Mouse (Mus musculus): ENCODE measurements around the gene Agl.
A peak's percentile ranks its signal among the peaks of the same experiment; 100 is the strongest.
"Not testable (repeated sequence)": the region's sequence is repeated elsewhere in the genome, so short reads cannot be mapped to it uniquely, and the experiment has no call there.

Agl gene

DNA sequence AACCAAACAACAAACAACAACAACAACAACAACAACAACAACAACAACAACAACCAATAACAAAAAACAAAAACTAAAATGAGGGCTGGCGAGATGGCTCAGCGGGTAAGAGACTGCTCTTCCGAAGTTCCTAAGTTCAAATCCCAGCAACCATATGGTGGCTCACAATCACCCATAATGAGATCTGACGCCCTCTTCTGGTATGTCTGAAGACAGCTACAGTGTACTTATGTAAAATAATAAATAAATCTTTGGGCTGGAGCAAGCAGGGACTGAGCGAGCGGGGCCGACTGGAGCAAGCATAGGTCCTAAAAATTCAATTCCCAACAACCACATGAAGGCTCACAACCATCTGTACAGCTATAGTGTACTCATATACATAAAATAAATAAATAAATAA is 60.3 kb downstream of the Agl start:
- DNase-seq (ENCODE audit: low read depth) = not testable (repeated sequence)

DNA sequence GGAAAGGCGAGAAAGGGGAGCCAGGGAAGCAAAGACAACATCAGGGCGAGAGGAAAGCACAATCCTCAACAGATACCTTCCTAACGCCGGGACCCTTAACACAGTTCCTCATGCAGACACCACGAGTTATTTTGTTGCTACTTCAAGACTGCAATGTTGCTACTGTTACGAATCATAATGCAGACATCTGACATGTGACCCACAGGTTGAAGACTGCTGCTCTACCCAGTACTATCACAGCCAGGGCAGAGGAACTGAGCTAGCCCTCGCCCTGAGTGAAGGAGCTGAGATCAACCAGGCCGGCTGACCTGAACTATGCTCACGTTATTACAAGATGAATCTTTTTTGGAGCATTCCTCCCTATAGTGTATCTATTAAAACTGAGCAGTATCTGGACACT is 67.0 kb downstream of the Agl start:
- no peak for DNase-seq (ENCODE audit: low read depth)

DNA sequence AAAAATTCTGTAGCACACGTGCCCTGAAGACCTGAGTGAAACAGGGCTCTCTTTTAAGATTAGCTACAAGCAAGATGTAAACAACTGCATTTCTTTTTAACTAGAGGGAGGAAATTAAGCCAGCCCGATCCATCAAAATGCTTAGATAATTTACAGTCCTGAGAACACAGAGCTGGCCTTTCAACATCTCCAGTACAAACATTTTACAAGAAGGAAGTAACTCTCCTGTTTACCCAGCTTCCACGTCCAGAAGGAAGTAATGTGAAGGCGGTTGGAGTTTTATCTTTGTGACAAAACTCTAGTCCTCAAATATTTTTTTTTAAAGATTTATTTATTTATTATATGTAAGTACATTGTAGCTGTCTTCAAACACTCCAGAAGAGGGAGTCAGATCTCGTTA is 67.9 kb downstream of the Agl start:
- DNase-seq (ENCODE audit: low read depth) = no peak

DNA sequence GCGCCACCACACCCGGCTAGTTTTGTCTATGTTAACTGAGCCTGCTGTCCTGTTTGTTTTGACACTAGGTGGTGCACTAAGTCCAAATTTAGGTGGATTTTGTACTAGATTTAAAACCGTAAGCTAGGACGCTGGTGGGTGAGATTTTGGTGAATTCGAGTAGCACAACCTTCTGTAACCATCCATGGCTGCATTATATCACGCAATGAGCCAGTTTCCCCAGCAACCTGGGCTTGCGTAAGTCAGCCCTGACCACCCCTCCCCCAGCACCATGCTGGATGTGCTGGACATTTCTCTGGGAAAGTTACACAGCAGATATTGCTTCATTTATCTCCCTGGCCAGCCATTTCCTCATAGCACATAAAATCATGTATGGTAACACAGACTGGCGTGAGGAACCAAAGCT is 70.6 kb downstream of the Agl start:
- no peak for DNase-seq (ENCODE audit: low read depth)

DNA sequence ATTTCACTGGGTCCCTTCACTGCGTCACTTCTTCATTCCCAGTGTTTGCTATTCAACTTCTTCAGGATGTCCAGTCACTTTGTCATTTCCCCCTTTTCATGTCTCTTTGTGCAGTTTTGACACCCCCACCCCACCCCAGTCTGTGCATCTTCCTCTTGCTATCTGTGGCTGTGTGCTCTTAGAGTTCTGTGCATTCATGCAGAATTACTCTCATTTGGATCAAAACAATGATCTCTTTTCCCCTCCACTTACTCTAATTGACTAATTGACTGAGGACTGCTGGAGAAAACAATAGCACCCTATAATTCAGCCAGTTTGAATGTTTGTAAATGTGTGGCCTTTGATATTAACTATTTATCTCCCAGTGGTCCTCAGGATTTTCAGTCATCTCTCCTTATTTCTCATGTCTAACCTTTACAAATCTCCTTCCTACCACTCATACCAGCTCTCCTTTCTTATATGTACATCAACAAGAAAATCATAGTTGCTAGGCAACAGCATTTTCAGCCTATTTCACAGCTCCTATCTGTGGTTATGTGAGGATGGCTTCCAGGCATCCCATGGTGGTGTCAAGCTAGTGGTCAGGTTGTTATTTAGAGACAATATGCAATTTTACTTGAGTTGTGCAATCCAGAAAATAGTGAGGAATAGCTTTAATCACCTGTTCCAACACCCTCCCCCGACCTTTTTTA is 78.3 kb downstream of the Agl start:
- no peak for DNase-seq (ENCODE audit: low read depth)

DNA sequence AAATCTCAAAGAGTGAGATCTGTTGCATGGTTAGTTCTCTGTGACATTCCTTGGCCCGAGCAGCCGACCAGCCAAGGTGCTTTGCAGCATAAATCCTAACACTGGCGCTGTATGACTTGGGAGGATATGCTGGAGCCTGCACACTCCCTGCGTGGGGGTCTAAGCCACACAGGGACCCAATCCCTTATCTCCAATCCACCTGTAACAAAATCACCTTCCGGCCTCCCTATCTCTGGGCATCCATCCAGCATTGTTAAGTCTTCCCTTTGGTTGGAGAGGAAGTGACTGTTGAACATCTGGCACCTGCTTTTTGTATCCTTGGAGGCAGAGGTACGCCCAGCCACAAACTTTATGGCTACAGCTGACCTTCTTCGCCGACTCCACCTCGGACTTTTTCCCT is 81.2 kb downstream of the Agl start:
- no peak for DNase-seq (ENCODE audit: low read depth)

DNA sequence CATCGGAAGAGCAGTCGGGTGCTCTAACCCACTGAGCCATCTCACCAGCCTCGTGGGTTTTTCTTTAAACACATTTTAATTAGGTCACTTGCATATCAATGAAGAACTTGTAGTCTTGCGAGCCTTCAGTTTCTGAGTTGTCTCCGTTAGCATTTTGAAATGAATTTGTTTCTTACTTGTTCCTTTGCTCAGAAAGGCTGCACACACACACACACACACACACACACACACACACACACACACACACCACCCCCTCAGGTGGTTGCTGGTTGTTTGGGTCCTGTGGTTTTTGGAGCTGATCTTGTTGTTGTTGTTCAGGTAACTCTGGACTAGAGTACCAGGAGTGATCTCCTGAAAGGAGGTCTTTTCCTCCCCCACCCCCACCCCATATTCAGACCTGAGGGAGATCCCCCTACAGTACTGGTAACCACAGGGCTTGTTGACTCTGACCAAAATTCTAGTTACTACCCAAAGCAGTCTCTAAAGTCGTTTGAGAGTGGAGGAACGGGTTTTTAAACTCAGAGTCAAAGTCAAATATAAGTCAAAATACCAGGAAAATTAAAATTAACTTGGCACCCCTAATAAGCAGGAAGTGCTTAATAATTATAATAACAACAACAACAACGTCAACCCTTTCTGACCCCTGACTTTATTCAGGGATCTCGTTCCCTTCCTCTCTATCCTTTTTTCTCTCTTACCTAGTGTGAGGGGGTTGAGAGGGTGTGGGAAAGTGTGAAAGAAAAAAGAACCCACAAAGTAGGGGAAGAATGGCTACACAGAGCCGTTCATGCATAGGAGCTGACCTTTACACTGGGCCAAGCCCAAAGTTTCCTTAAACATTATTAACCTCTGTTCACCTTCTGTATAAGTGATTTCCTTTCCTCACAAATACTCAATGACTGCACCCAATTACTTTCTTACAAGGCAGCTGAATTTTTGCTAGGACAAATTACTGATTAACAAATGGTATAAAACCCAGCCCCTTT is 84.2 kb downstream of the Agl start:
- no peak for DNase-seq (ENCODE audit: low read depth)

DNA sequence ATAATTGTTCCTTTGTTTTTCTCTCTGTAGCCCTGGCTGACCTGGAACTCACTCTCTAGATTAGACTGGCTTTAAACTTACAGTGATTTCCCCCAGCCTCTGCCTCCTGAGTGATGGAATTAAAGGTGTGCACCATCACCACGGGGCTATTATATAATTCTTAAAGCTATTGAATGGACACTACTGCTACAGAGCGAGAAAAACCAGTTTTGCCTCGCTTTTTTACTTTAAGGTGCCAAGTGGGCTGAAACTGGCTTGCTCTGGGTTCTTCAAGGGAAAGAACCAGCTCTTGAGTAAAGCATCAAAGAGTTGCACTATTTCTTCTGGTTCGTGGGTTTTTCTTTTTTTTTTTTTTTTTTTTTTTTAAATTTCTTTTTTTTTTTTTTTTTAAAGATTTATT is 85.0 kb downstream of the Agl start:
- DNase-seq (ENCODE audit: low read depth) = no peak

DNA sequence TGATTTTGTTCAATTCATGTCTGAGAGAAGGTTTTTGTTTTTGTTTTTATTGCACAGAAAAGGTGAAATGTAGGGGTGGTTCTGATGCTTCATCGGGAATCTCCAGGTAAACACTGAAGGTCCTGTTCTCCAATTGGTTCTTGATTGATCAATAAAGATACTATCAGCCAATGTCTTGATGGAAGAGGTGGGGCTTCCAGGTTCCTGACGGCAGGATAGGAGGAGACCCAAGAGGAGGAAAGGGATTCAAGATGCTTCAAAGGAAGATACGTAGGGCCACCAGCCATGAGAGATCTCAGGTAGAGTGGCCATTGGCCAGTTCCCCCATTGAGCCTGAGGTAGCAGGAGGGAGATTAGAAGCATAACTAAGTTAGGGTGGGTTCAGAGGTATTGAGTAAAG is 89.0 kb downstream of the Agl start:
- DNase-seq (ENCODE audit: low read depth) = no peak

DNA sequence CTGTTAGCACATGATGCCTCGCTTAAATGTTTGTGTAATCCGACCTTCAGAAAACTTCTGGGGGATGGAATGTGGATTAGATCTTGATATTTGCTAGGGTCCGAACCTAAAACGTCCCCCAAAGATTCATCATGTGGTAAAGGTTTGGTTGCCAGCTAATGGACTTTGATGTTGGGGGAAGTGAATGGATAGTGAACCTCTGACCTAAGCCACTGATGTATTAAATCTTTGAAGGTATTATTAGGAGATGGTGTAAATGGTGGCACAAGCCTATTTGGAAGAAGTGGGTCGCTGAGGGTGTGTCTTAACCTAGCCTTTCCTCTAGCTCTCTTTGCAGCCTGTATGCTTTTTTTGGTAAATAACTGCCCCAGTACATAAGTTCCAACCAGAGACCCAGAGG is 94.9 kb downstream of the Agl start:
- DNase-seq (ENCODE audit: low read depth) = no peak

DNA sequence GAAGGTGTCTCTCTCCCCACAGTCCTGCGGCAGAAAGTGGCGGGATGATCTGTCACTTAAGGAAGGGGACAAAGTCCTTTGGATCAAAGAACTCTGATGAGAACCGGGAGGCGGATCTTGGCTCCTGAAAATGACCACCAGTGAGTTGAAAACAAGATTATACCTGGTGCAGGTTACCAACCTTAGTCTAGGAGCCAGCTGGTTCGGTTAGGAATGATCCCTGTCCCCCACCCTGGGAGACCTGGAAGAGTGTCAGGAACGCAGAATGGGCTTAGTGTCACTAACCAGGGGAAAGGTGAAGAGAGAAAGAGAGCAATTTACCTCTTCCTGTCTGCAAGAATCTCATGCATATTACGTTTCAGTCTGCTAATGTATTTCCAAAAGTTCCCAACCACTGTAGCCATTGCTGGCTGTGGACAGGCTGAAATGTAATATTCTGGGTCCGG is 95.5 kb downstream of the Agl start, which contains the start of gene Slc35a3:
Gene Slc35a3 (minus strand): TSS at position 396 of the 446 bp plus-strand sequence.
- no peak for DNase-seq (ENCODE audit: low read depth)

DNA sequence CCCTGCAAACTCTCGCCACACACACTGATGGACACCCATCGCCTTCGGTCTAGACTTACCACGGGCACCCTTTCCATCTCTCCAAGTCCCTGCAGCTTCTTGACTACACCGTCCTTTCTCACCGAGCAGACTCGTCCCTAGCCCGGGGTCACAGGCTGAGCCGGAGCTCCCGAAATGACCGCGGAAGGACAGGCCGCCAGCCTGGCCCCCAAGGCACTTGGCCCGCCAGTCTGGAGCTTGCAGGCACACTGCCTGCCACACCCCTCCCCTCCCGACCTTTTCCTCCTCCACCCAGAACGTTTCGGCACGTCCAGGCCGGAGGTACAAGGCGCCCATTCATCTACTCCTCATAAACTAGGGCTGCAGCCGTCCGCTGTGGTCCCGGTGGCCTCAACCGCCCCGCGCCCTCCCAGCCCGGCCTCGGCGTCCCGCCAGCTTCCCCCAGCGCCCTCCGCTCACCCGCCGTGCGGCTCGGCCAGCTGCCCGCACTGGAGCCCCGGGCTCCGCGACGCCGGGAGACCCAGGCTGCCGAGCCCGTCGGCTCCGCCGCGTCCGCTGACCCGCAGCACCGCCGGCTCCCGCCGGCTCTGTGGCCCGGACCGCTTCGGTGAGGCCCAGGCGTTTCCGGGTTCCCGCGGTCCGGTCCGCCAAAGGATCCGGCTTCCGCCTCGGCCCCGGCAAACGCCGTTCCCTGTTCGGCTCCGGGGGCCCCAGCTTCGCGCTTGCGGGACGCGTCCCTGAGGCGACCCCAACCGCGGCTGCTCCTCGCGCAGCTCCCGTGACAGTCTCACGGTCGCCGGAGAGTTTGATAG is 96.1 kb downstream of the Agl start:
- peak; percentile 49 for DNase-seq (ENCODE audit: low read depth)

DNA sequence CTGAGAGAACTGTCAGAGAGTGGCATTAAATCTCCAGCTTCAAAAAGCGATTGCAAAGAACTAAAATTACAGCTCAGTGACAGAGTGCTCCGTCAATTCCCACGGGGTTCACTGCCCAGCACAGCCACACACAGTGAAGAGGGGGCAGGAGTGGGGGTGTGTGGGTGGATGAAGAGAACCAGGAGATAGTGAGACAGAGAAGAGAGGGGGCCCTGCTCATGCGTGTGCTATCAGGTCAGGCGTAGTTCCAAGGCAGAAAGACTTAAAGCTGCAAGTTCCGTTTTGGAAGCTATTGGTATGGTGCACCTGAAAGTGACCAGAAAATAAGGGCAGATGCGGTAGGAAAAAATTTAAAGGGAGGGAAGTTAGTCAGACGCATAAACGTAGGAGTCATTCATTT is 97.0 kb downstream of the Agl start:
- no peak for DNase-seq (ENCODE audit: low read depth)

DNA sequence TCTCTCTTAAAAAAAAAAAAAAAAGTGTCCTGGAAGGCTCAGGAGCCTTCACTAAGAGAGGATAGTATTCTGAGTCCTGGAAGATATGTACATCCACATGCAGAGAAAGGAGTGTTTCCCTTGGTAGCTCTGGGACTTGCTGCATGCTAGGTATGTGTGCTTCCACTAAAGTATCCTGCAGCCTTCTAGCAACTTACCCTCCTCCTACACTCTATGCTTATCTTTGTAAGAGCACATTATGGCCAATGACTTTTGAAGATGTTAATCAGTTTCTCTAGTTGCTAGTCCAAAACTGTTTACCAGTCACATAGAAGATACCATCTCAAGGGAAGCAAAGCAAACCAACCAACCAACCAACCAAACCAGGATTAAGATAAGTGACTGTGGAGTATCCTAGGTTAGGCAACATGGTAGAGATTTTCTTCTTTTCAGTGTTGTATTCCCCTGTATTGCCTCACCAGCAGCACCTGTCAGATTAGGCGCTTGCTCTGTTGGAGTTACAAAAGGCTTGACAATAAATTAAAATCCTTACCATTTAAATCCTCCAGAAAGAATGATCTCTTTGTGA is 102.2 kb downstream of the Agl start:
- no peak for DNase-seq (ENCODE audit: low read depth)

DNA sequence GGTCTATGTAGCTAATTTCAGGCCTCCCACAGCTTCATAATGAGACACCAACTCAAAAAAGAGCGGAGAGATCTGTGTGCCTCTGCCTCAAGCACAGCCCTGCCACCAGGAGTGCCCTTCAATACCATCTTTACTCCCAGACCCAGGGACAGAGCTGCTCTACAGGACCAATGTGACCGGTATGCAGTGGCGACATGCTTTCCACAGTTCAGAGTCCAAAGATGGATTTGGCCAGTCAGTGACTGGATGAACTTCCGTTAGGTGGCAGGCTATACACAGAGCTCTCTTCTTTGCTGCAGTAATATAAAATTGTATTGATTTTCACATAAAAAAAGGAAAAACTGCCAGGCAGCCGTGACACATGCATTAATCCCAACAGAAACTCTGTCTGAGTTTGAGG is 104.1 kb downstream of the Agl start:
- no peak for DNase-seq (ENCODE audit: low read depth)

DNA sequence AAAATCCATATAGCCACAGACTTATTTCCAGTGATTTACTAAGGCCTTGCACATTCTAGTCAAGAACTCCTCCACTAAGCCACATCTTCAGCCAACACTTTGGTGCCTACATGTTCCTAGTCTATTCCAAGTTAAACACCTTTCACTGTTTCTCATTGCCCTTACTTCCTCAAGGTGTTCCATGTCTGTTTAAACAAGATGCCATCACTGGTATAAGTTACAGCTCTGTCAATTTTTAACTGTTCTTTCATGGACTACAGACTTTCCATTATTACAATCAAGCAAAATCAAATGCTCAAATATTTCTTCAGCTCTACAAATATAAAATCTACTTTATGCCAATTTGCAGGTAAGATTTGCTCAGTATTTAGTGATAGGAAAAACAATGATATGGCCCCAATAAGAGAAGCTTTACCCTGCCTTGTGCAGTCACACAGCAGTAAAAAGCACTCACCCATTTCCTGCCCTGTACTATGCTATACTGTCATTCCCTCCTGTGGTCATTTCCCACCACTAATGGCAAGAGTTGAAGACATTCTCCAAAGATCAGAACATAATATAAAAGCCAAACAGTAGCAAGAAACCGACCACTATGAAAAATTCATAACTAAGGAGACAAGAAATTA is 105.2 kb downstream of the Agl start:
- no peak for DNase-seq (ENCODE audit: low read depth)

DNA sequence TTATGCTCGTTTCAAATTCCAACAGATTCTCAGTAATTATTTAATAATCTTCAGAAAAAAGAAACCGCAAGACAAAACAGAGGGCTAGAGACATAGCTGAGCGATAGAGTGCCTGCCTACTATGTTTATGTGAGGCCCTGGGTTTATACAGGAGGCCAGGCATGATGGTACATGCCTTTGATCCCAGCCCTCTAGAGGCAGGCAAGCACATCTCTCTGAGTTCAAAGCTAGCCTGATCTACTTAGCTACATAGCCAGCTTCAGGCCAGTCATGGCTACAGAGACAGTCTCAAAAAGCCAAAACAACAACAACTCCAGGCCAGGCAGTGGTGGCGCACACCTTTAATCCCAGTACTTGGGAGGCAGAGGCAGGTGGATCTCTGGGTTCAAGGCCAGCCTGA is 106.4 kb downstream of the Agl start:
- DNase-seq (ENCODE audit: low read depth) = no peak

DNA sequence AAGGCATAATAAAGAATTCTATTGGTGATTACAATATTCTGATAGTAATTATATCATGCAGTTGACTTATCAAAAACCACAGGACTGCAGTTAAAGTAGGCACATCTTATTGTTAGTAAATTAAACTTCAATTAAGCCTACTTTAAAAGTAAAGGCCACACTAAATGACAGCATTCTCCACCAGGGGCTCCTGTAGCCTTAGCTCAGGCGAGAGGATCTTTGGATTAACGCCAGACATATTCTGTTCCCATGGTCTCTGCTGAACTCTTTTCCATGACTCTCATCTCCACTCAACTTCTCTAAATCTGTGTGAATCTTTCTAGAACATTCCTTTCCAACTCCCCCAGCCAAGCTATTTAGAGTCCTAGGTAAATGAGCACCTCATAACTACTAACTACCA is 109.2 kb downstream of the Agl start:
- DNase-seq (ENCODE audit: low read depth) = no peak

DNA sequence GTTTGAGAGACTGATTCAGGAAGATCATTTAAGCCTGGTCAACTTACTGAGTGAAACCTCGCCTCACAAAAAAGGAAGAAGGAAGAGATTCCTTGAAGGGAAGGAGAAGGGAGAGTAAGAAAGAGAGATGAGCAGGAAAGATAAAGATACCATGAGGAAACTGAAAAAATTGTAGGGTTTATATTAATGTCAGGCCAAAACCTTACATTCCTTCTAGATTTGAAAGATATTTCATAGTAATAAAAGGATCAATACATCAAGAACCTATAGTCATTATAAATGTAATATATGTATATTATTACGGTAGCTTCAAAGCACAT is 112.3 kb downstream of the Agl start:
- DNase-seq (ENCODE audit: low read depth) = no peak

DNA sequence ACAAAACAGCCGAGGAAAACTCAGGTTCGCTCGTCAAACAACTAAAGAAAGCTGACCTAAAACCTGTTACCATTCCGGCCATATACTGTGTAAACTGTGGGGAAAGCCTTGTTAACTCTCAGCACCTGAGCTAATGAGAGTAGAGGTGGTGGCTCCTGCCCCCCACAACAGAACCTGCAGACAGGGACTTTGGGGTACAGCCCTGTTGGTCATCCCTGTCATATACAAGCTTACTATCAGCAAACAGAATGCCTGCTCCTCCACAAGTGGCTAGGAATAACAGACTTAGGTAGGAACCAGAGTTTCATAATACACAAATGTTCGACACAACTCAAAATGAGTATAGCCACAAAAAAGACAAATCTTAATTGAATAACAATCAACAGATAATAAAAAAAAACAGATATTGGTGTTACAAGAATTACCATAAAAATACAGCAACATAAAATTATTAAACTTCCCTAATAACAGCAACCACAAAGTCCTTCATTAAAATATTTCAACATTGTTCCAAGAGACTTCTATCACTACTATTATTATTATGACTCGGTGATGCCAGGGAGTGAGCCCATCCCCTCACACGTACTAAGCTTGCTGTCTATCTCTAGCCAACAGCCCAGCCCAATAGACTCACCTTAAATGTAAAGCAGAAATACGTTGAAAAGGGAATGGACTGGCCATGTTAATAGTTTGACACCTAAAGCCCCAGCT is 112.9 kb downstream of the Agl start:
- DNase-seq (ENCODE audit: low read depth) = no peak

DNA sequence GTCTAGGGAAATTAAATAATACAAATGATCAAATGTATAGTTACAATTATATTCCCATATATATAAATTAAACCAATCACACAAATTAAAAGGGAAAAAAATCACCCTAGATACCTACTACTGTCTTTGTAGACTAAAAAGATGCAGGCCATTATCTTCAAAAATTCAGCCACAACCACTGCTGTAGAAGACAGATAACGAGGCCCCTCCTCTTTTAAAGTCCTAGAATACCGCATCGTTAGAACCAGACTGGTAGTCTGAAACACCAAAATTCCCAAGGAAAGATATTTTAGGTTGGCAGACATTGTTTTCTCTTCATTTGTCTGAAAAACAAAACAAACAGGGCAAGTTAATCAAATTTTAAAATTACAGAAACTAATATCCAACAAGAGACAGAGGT is 113.7 kb downstream of the Agl start:
- peak; percentile 87 for DNase-seq (ENCODE audit: low read depth)
